Mouse (Mus musculus) neural tube, embryonic 11.5 days (tissue): ENCODE data around the gene Noc2l. TPM values are rescaled to one million over a fixed set of nuclear protein-coding genes. Genes with fewer than 3 reads are reported as not detected.
A peak's percentile ranks its signal among the peaks of the same experiment; 100 is the strongest.

Experiments
- ATAC-seq: fragments of 200-750 bp; cut with Nextera tagmentation; 2 replicates; pipeline ENCODE4 v1.8.0; 2017; ENCODE audit warnings: moderate number of reproducible peaks, mild to moderate bottlenecking, moderate TSS enrichment, moderate library complexity; ENCODE audit not compliant: insufficient read depth, low FRiP score, low TSS enrichment
- DNase-seq: peaks from one replicate; pipeline ENCODE4 v3.0.0-alpha.2; 2015; ENCODE audit warnings: low spot score
- H3K27ac ChIP-seq: fragments of 300-500 bp; sonication (generic); 2 replicates; pipeline ENCODE4 v1.5.1; 2014; ENCODE audit warnings: low read depth, mild to moderate bottlenecking, low read length
- H3K27me3 ChIP-seq: fragments of 300-500 bp; sonication (generic); 2 replicates; pipeline ENCODE4 v1.6.1; 2014; ENCODE audit warnings: mild to moderate bottlenecking, low read length, mixed read lengths; ENCODE audit not compliant: control insufficient read depth, insufficient read depth
- H3K36me3 ChIP-seq: fragments of 300-500 bp; sonication (generic); 2 replicates; pipeline ENCODE4 v1.6.1; 2014; ENCODE audit warnings: mild to moderate bottlenecking, low read length, moderate library complexity, mixed read lengths; ENCODE audit not compliant: control insufficient read depth, insufficient read depth
- H3K4me1 ChIP-seq: fragments of 300-500 bp; sonication (generic); 2 replicates; pipeline ENCODE4 v1.6.1; 2014; ENCODE audit warnings: low read length, mixed read lengths; ENCODE audit not compliant: control insufficient read depth, insufficient read depth
- H3K4me2 ChIP-seq: fragments of 300-500 bp; sonication (generic); 2 replicates; pipeline ENCODE4 v1.6.1; 2014; ENCODE audit warnings: low read depth, mild to moderate bottlenecking, moderate library complexity
- H3K4me3 ChIP-seq: fragments of 300-500 bp; sonication (generic); 2 replicates; pipeline ENCODE4 v1.5.1; 2014; ENCODE audit warnings: low read depth, low read length
- H3K9ac ChIP-seq: fragments of 300-500 bp; sonication (generic); 2 replicates; pipeline ENCODE4 v1.6.1; 2014; ENCODE audit warnings: mild to moderate bottlenecking, low read length
- H3K9me3 ChIP-seq: fragments of 300-500 bp; sonication (generic); 2 replicates; pipeline ENCODE4 v1.6.1; 2016; ENCODE audit warnings: low read length; ENCODE audit not compliant: control insufficient read depth
- whole genome bisulfite sequencing: fragments of 180-500 bp; shearing (Covaris S2); extraction: QIAGEN DNeasy Blood & Tissue Kit; methylation state at CpG from one replicate; pipeline ENCODE4 v1.1.7; 2014; 5-methylcytosine and 5-hydroxymethylcytosine counted together
- microRNA-seq: library from miRNA; unstranded; fragments of <30 nt; microRNA quantifications from one replicate; pipeline ENCODE4, GENCODE M21; 2016
- polyA plus RNA-seq: library from polyadenylated mRNA; unstranded; fragments of >200 nt; fragmentation: Nextera tagmentation; extraction: Ambion mirVana; gene quantifications from 2 replicates; pipeline ENCODE4 v1.2.1, GENCODE M21; 2014

The Noc2l gene
- polyA plus RNA-seq, 1 experiment from 2014 or later: 75.3 TPM

DNA sequence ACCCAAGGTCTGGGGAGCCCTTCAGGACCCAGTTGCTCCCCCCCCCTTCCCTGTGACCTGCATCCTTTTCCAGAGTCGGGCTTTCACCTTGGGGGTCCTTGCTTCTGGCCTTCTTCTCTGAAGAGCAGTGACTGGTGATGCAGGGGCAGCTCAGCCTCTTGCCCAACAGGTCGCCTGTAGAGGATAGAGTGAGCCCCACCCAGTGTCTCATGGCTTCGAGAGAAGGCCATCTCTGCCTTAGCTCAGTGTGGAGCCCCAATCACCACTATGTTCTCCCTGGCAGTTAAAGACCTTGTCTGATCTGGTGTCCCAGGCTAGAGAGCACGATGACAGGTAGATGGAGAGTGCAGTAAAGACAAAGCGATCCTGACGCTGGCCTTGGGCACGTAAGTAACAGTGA is 16.3 kb downstream of the Noc2l start:
- Histone ChIP-seq H3K4me2 (no peak overlapping the region; the same call in 1 of the 2 replicates), H3K4me1 (no peaks in the 10 kb centered on the region), H3K27me3 (peaks cover 26% of the 10 kb centered on the region), H3K9ac (no peak overlapping the region), H3K9me3 (no peaks in the 10 kb centered on the region), H3K27ac (peak overlapping the region; percentile 40), H3K36me3 (peaks cover 9% of the 10 kb centered on the region), H3K4me3 (no peak overlapping the region)
- DNase-seq: no peak
- 35% methylated on average over 7 of the region's 7 CpGs for WGBS
- no peak for ATAC-seq

DNA sequence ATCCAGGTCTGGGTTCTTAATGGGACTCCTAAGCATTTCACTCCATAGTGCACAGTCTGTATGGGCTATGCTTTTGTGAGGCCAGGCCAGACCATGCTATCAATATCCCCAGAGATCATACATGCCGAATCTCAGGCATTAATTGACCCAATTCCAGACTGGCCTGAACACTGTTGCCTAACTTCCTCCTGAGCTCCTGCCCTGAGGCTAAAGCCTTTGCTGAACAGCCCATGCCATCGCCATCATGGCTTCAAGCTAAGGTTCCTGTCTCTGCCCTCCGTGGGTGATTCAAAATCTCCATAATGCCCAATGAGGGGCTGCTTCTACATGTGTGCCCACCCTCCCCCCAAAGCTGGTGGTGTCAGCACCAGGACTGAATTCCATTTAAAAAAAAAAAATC is 16.8 kb downstream of the Noc2l start:
- Histone ChIP-seq H3K36me3 (peaks cover 9% of the 10 kb centered on the region), H3K27ac (peak overlapping the region; percentile 40), H3K4me3 (no peak overlapping the region), H3K9me3 (no peaks in the 10 kb centered on the region), H3K9ac (no peak overlapping the region), H3K4me2 (no peak overlapping the region; the same call in 1 of the 2 replicates), H3K27me3 (peaks cover 26% of the 10 kb centered on the region), H3K4me1 (no peaks in the 10 kb centered on the region)
- WGBS: 23% methylated on average over 3 of the region's 3 CpGs
- DNase-seq: no peak
- ATAC-seq: no peak

DNA sequence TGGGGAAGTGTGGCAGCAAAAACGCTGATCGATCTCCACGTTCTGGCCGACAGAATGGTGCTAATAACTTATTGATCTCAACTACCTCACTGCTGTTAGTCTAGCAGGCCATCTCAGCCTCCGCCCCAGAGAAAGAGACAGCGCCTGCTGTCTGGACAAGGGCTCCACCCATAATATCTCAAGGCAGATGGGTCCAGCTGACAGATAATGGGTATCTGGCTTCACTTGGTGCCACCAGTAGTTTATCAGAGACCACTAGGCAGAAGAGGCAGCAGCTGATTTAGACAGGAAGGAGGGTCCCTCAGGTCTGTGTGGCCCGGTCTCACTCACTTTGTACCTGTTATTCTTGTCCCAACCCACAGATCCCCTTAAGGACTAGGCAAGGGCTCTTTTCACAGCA is 17.2 kb downstream of the Noc2l start:
- Histone ChIP-seq H3K4me3 (no peak overlapping the region), H3K4me1 (no peaks in the 10 kb centered on the region), H3K36me3 (peaks cover 9% of the 10 kb centered on the region), H3K9me3 (no peaks in the 10 kb centered on the region), H3K27me3 (peaks cover 26% of the 10 kb centered on the region), H3K27ac (peak overlapping the region; percentile 40), H3K9ac (no peak overlapping the region), H3K4me2 (no peak overlapping the region)
- no peak for ATAC-seq
- DNase-seq: no peak
- WGBS: 45% methylated on average over 7 of the region's 7 CpGs

DNA sequence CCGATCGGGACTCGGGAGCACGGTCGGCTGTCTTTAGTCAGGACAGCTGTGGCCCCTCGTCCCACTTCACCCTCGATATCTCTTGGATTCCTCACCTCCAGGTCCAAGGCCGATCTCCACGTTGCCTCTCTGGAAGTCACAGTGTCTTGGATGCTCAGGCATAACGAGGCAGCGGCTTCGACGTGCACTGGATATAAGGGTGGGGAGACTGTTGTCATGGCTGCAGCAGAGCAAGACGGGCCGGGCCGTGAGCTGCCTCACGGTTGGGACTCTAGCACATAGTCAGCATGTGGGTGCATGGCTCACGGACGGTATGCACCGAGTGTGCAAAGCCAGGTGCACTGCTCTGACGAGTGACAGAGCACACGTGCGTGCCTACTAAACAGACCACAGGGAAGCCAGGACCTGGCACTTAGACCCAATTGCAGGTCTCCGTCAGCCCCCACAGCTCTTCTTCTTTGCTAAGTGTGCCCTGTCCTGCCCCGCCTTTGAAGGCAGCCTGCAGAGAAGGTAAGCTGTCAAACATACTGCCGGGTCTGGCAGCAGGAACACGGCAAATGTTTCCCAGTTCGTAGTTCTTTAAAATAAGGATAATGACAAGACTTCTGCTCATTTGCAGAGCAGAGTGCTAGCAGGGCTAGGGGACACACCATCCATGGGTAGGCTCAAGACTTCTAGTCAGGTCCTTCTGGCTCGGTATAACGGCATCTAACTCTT is 18.7 kb downstream of the Noc2l start:
- peak overlapping the region; percentile 21 for H3K4me3 ChIP-seq
- no peak overlapping the region; the same call in 1 of the 2 replicates for H3K9ac ChIP-seq
- ATAC-seq (peak; percentile 69; the same call in 1 of the 2 replicates), DNase-seq (peak; percentile 49)
- peaks cover 26% of the 10 kb centered on the region for H3K27me3 ChIP-seq
- WGBS: 3% methylated on average over 29 of the region's 30 CpGs
- H3K4me2 ChIP-seq: peak overlapping the region; percentile 31
- H3K36me3 ChIP-seq: no peaks in the 10 kb centered on the region
- H3K27ac ChIP-seq: 0 out of 2 replicates have a peak overlapping the region, but pooled peaks have one; percentile 4
- no peaks in the 10 kb centered on the region for H3K4me1 ChIP-seq
- no peaks in the 10 kb centered on the region for H3K9me3 ChIP-seq

GRCm38 (mm10) chr4:156255078-156255839 is 19.4 kb downstream of the Noc2l start, which contains the start of gene Samd11:
Samd11 (minus strand) TSS chr4:156255657.
- ATAC-seq (0 out of 2 replicates have a peak, but pooled peaks have one; percentile 33), DNase-seq (peak; percentile 42)
- Histone ChIP-seq H3K4me1 (no peaks in the 10 kb centered on the region), H3K4me2 (peak within 1 kb of the TSS; percentile 31), H3K4me3 (peak within 1 kb of the TSS; percentile 21), H3K27me3 (peaks cover 26% of the 10 kb centered on the region), H3K27ac (0 out of 2 replicates have a peak within 1 kb of the TSS, but pooled peaks have one; percentile 4), H3K9me3 (no peaks in the 10 kb centered on the region), H3K9ac (peak within 1 kb of the TSS; percentile 22), H3K36me3 (no peaks in the 10 kb centered on the region)
- 2% methylated on average over 26 of the region's 26 CpGs for WGBS

Small RNAs within 50 kb of the gene (microRNA-seq; reads per million reads assigned to microRNA genes)
- gene Mir7658: 2.9 reads per million, percentile 4 among the genes with 10 or more reads in this experiment

Other genes starting within 250 kb of the Noc2l start
- 18.9 and 19.9 TPM in 2 replicates for gene B3galt6, start 243.4 kb upstream of the Noc2l start, polyA plus RNA-seq
- 136 and 139 TPM in 2 replicates for gene Sdf4, start 243.1 kb upstream of the Noc2l start, polyA plus RNA-seq
- gene Tnfrsf4, start 222.2 kb upstream of the Noc2l start, polyA plus RNA-seq: 0.45 TPM in 2 replicates
- 0.62 and 0.82 TPM in 2 replicates for gene Tnfrsf18, start 209.8 kb upstream of the Noc2l start, polyA plus RNA-seq
- not detected in 2 replicates for gene Ttll10, start 176.6 kb upstream of the Noc2l start, polyA plus RNA-seq
- 50.6 and 51.9 TPM in 2 replicates for gene 9430015G10Rik, start 126.0 kb upstream of the Noc2l start, polyA plus RNA-seq
- gene Rnf223, start 105.5 kb upstream of the Noc2l start, polyA plus RNA-seq: 0.73 and 1.0 TPM in 2 replicates
- 85.9 and 91.9 TPM in 2 replicates for gene Agrn, start 38.5 kb upstream of the Noc2l start, polyA plus RNA-seq
- gene Isg15, start 35.2 kb upstream of the Noc2l start, polyA plus RNA-seq: not detected in 2 replicates
- gene AW011738, start 32.7 kb upstream of the Noc2l start, polyA plus RNA-seq: 1.5 and 1.8 TPM in 2 replicates
- 0.57 and 0.85 TPM in 2 replicates for gene Perm1, start 20.1 kb upstream of the Noc2l start, polyA plus RNA-seq
- gene Plekhn1, start 1.2 kb upstream of the Noc2l start, polyA plus RNA-seq: 20.4 and 21.6 TPM in 2 replicates
- gene Samd11, start 19.6 kb downstream of the Noc2l start, polyA plus RNA-seq: 1.4 and 2.6 TPM in 2 replicates
- not detected in 2 replicates for gene Vmn2r-ps159, start 95.1 kb downstream of the Noc2l start, polyA plus RNA-seq